ENCODE assay signal across 18 mouse cellular contexts in genomic region chr1:165704841-165705240, GRCm38 (mm10). TPM values are rescaled to one million over a fixed set of nuclear protein-coding genes. Genes with fewer than 3 reads are reported as not detected.
DNase-seq lines count a peak whose midpoint lies in the region; ATAC-seq and TF ChIP-seq lines count a peak whose summit lies in the region.
"Had no signal": no experiment of that assay in that cellular context is flagged by ENCODE, and none has a peak within 500 bp of the region (broad histone marks: within the 10 kb centered on the region; RNA-seq: fewer than 3 reads in every experiment).

No protein-coding gene starts in this region.

- peak in 1 of 2 experiments; percentile 23 for DNase-seq in heart, adult 2 months
- DNase-seq in heart, adult 8-10 months (ENCODE audit: low spot score) = no peak
- DNase-seq in kidney, adult 18-20 months = no peak
- DNase-seq in spleen, adult 2 months (ENCODE audit: low read depth in 1 of 2, low spot score in 2 of 2) = no peak
- DNase-seq in spleen, adult 18-20 months = no peak
- DNase-seq in embryo, embryonic 9.5 days (ENCODE audit: extremely low spot score) = no peak
- DNase-seq: cerebellum, adult 8-10 months; embryo, embryonic 11 days; forebrain, postnatal 0 days; gastrocnemius, postnatal 10 days; kidney, postnatal 4 days; layer of hippocampus, postnatal 36 days; retina, postnatal 1 day had no signal

- TF ChIP-seq POLR2A in heart, adult 2 months (IDR thresholded peaks at IDR 0.05; ENCODE audit: insufficient read depth, low read depth, low read length) = no peak
- TF ChIP-seq POLR2A in spleen, adult 2 months (IDR thresholded peaks at IDR 0.05; ENCODE audit: low read depth, low read length) = no peak

- peak overlapping the region; percentile 79 for H3K4me2 ChIP-seq in kidney, embryonic 16.5 days (replicated peaks; ENCODE audit: low read depth, low read length)
- H3K4me2 ChIP-seq: hindbrain, embryonic 15.5 days; limb, embryonic 12.5 days had no signal

- H3K9ac ChIP-seq in heart, adult 2 months (ENCODE audit: low read depth, low read length) = peak overlapping the region; percentile 5; the same call in 1 of the 2 replicates
- H3K9ac ChIP-seq in kidney, embryonic 16.5 days (replicated peaks; ENCODE audit: low read length) = no peak overlapping the region; the same call in 1 of the 2 replicates
- H3K9ac ChIP-seq: forebrain, postnatal 0 days; hindbrain, embryonic 15.5 days; limb, embryonic 12.5 days had no signal

- no peak for ATAC-seq in kidney, embryonic 16.5 days (ENCODE audit: low FRiP score, low TSS enrichment)
- ATAC-seq: forebrain, postnatal 0 days; Patski had no signal

- TF ChIP-seq EP300 in heart, adult 2 months (IDR thresholded peaks at IDR 0.05; ENCODE audit: insufficient read depth, low read depth, low read length) = no peak

- H3K27me3 ChIP-seq in heart, adult 2 months (ENCODE audit: control insufficient read depth, insufficient read depth, low read length) = no peaks in the 10 kb centered on the region
- no peaks in the 10 kb centered on the region for H3K27me3 ChIP-seq in kidney, embryonic 16.5 days (ENCODE audit: insufficient read depth, low read length)
- H3K27me3 ChIP-seq in spleen, adult 2 months (ENCODE audit: control insufficient read depth, insufficient read depth, low read length) = no peaks in the 10 kb centered on the region

- H3K36me3 ChIP-seq in heart, adult 2 months (ENCODE audit: control insufficient read depth, insufficient read depth, low read length) = peaks cover 36% of the 10 kb centered on the region
- no peaks in the 10 kb centered on the region for H3K36me3 ChIP-seq in kidney, embryonic 16.5 days (ENCODE audit: insufficient read depth, low read length)
- H3K36me3 ChIP-seq in spleen, adult 2 months (ENCODE audit: control insufficient read depth, insufficient read depth, low read length) = peaks cover 7% of the 10 kb centered on the region; the same call in 1 of the 2 replicates
- no peaks in the 10 kb centered on the region for H3K36me3 ChIP-seq in macrophage (ENCODE audit: inconsistent target)
- H3K36me3 ChIP-seq: hindbrain, embryonic 15.5 days; limb, embryonic 12.5 days had no signal

- H3K9me3 ChIP-seq in kidney, embryonic 16.5 days (ENCODE audit: low read length) = no peaks in the 10 kb centered on the region
- H3K9me3 ChIP-seq: hindbrain, embryonic 15.5 days; limb, embryonic 12.5 days had no signal

- peak overlapping the region; percentile 86; the same call in 1 of the 2 replicates for H3K4me3 ChIP-seq in heart, adult 2 months
- no peak overlapping the region for H3K4me3 ChIP-seq in kidney, embryonic 16.5 days (ENCODE audit: low read length)
- H3K4me3 ChIP-seq in spleen, adult 2 months (ENCODE audit: extremely low read depth, insufficient read depth, insufficient read length) = no peak overlapping the region; the same call in 1 of the 2 replicates
- H3K4me3 ChIP-seq in macrophage (ENCODE audit: inconsistent target) = no peak overlapping the region
- H3K4me3 ChIP-seq: hindbrain, embryonic 15.5 days; limb, embryonic 12.5 days had no signal

- H3K4me1 ChIP-seq in heart, adult 2 months (ENCODE audit: control insufficient read depth, insufficient read depth, low read length) = peaks cover 52% of the 10 kb centered on the region
- H3K4me1 ChIP-seq in kidney, embryonic 16.5 days (ENCODE audit: insufficient read depth, low read length) = peaks cover 79% of the 10 kb centered on the region
- H3K4me1 ChIP-seq in spleen, adult 2 months (ENCODE audit: control insufficient read depth, insufficient read depth, insufficient read length) = peaks cover 49% of the 10 kb centered on the region; the same call in 1 of the 2 replicates

- intact Hi-C loops in heart, adult 2 months (cut with DNase I) = no loop called here

- H3K27ac ChIP-seq in heart, adult 2 months = peak overlapping the region; percentile 98
- H3K27ac ChIP-seq in kidney, embryonic 16.5 days (ENCODE audit: low read length) = no peak overlapping the region
- H3K27ac ChIP-seq in spleen, adult 2 months (ENCODE audit: insufficient read depth, low read length) = peak overlapping the region; percentile 98
- H3K27ac ChIP-seq in macrophage = peak overlapping the region; percentile 79; the same call in 1 of the 2 replicates
- H3K27ac ChIP-seq: hindbrain, embryonic 15.5 days; limb, embryonic 12.5 days had no signal

- 37% methylated on average over 3 of the region's 3 CpGs for WGBS in heart, adult 2 months
- 70% methylated on average over 3 of the region's 3 CpGs for WGBS in kidney, embryonic 16.5 days
- 65% methylated on average over 3 of the region's 3 CpGs for WGBS in spleen, adult 2 months
- 69% methylated on average over 3 of the region's 3 CpGs for whole genome bisulfite sequencing in macrophage (ENCODE audit: missing documents)

- no peak for TF ChIP-seq CTCF in heart, adult 2 months (IDR thresholded peaks at IDR 0.05)
- TF ChIP-seq CTCF in spleen, adult 2 months (IDR thresholded peaks at IDR 0.05; ENCODE audit: extremely low read depth, insufficient read depth, insufficient read length, insufficient replicate concordance) = no peak

- peaks cover 2% of the 10 kb centered on the region for H3K79me2 ChIP-seq in heart, adult 2 months (replicated peaks; ENCODE audit: control insufficient read depth, insufficient read depth, low read length)
- peaks cover 83% of the 10 kb centered on the region for H3K79me2 ChIP-seq in macrophage (ENCODE audit: inconsistent target)

RNA-seq across cellular contexts. Expression of gene Rcsd1, which starts 4.7 kb away (rescaled TPM):
- 10 to 100 TPM; 68.7 to 81.5 TPM for total RNA-seq in heart, adult 2 months (2021)
- polyA plus RNA-seq in heart, adult 2 months (2012; rRNA removed) = 57.2 and 86.2 TPM in 2 replicates
- 10 to 100 TPM; 64.0 to 99.3 (median 73.2) TPM for total RNA-seq in heart, adult 8-10 months (2022)
- 54.9 and 61.4 TPM in 2 replicates for polyA plus RNA-seq in kidney, embryonic 16.5 days (2015; fragmentation: Nextera tagmentation; extraction: Ambion mirVana)
- 68.3 and 73.9 TPM in 2 replicates for polyA plus RNA-seq in spleen, adult 2 months (2012; rRNA removed)
- 100 to 1,000 TPM in 13 of 26 experiments, 10 to 100 TPM in 13; 33.2 to 495 (median 91.1) TPM for total RNA-seq in macrophage (2018; cell fraction: chromatin; rRNA removed)
- total RNA-seq in macrophage (2018; cell fraction: cytosol; rRNA removed) = 100 to 1,000 TPM in 2 of 26 experiments, 10 to 100 TPM in 24; 28.4 to 135 (median 32.6) TPM
- 100 to 1,000 TPM in 13 of 26 experiments, 10 to 100 TPM in 13; 41.9 to 410 (median 106) TPM for total RNA-seq in macrophage (2018; cell fraction: nucleus; rRNA removed)
- 32.5 to 46.6 TPM (median 34.4 TPM) in 3 replicates for polyA plus RNA-seq in macrophage (2018)

RNA-seq across cellular contexts. Expression of gene Creg1, which starts 58.7 kb away (rescaled TPM):
- total RNA-seq in heart, adult 2 months (2021) = 10 to 100 TPM; 85.7 to 93.3 TPM
- 77.2 and 121 TPM in 2 replicates for polyA plus RNA-seq in heart, adult 2 months (2012; rRNA removed)
- 100 to 1,000 TPM in 3 of 4 experiments, 10 to 100 TPM in 1; 98.7 to 109 (median 103) TPM for total RNA-seq in heart, adult 8-10 months (2022)
- polyA plus RNA-seq in kidney, embryonic 16.5 days (2015; fragmentation: Nextera tagmentation; extraction: Ambion mirVana) = 62.2 and 63.5 TPM in 2 replicates
- 89.4 and 101 TPM in 2 replicates for polyA plus RNA-seq in spleen, adult 2 months (2012; rRNA removed)
- 100 to 1,000 TPM in 3 of 26 experiments, 10 to 100 TPM in 23; 17.4 to 124 (median 36.1) TPM for total RNA-seq in macrophage (2018; cell fraction: chromatin; rRNA removed)
- 100 to 1,000 TPM; 262 to 745 (median 448) TPM for total RNA-seq in macrophage (2018; cell fraction: cytosol; rRNA removed)
- total RNA-seq in macrophage (2018; cell fraction: nucleus; rRNA removed) = 100 to 1,000 TPM in 25 of 26 experiments, 10 to 100 TPM in 1; 72.5 to 401 (median 197) TPM
- polyA plus RNA-seq in macrophage (2018) = 629 to 1,120 TPM (median 845 TPM) in 3 replicates
